Mouse (Mus musculus): ENCODE data around the gene Atg2b.

DNA sequence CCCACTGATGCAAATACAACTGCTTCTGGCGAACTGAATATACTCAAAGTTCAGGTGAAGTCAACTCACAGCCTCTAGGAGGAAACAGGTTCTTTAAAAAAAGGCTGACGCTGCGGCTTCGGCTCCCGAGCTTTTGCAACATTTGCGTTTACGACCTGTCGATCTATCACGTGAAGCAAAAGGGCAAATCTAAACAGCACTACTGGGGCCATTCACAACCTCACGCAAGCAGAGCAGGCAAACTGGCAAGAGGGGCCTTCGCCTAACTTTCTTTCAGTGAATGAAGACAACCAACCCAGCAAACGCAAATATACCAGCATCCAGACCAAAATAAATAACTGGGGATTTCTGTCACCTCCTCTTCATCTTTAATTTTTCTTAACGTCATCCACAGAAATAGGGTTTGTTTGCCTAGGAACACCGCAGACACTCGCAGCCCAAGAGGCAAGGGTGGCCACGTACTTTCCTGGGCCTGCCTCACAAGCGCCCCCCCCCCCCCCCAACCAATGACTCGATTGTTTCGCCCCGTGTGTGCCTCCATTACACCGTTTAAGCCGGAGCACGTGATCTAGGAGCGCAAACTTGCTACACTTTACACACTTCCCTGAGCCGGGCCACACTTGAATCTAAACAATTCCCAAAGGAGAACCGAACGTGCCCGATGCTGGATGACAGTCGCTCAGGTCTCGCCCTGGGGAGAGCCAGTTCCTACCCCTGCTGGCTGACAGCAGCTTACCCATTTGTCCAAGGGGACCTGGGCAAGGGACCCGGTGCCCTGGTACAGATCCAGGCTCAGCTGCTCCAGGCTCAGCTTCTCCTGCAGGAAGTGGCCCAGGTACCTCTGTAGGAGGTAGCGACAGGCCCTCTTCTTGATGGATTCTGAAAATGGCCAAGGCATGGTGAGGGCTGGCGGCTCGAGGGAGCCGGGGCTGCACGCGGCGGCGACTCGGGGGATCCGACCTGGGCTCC is 794 bp downstream of the Atg2b start, which contains the start of gene Gskip:
- TF ChIP-seq EP300 (IDR thresholded peaks at IDR 0.05; ENCODE audit: insufficient read depth, low read depth, low read length) (no peak), POLR2A (IDR thresholded peaks at IDR 0.05; ENCODE audit: insufficient read depth, low read length) (no peak)
